22 mouse cellular contexts compared by ENCODE assay signal in the genomic region with DNA sequence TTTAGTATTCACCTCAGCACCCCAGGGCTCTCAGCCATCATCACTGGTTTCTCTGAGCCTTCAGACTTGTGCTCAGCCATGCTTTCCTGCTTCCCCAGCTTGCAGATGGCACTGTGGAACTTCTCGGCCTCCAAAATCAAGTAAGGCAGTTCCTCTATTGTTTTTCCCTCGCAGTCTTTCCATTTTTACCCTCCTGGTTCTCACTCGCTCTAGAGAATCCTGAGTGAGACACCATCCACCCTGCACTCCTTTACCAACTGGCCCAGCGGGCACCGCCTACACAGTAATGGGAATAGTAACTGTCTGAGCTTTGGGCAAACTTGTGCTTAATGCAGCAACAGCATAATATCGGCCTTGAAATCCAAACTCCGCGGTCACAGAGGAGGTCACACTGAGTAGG. TPM values are rescaled to one million over a fixed set of nuclear protein-coding genes. Genes with fewer than 3 reads are reported as not detected.
DNase-seq lines count a peak whose midpoint lies in the region; ATAC-seq and TF ChIP-seq lines count a peak whose summit lies in the region.
"Had no signal": no experiment of that assay in that cellular context is flagged by ENCODE, and none has a peak within 500 bp of the region (broad histone marks: within the 10 kb centered on the region; RNA-seq: fewer than 3 reads in every experiment).

No protein-coding gene starts in this region.

- TF ChIP-seq CTCF in layer of hippocampus, adult 2 months (conservative IDR thresholded peaks at IDR 0.05), result no peak
- no peak for TF ChIP-seq CTCF in cortical plate, adult 2 months (IDR thresholded peaks at IDR 0.05; ENCODE audit: extremely low read depth, insufficient read depth, low read length)
- no peak for TF ChIP-seq CTCF in midbrain, postnatal 0 days (IDR thresholded peaks at IDR 0.05)

- H3K27ac ChIP-seq in layer of hippocampus, adult 2 months, result 0 out of 2 replicates have a peak overlapping the region, but pooled peaks have one; percentile 8
- H3K27ac ChIP-seq in cortical plate, adult 2 months (ENCODE audit: insufficient read depth, low read length), result 0 out of 2 replicates have a peak overlapping the region, but pooled peaks have one; percentile 29
- no peak overlapping the region for H3K27ac ChIP-seq in midbrain, postnatal 0 days (ENCODE audit: low read depth, low read length)
- H3K27ac ChIP-seq: forebrain, embryonic 10.5 days; forebrain, embryonic 13.5 days; gastrocnemius, adult 2 months; hindbrain, embryonic 12.5 days; hindbrain, embryonic 15.5 days had no signal

- no peak overlapping the region for H3K4me3 ChIP-seq in layer of hippocampus, adult 2 months
- H3K4me3 ChIP-seq in cortical plate, adult 2 months (ENCODE audit: insufficient read depth, low read length), result no peak overlapping the region
- no peak overlapping the region for H3K4me3 ChIP-seq in midbrain, postnatal 0 days (ENCODE audit: low read depth, low read length)
- H3K4me3 ChIP-seq: forebrain, embryonic 10.5 days; forebrain, embryonic 13.5 days; gastrocnemius, adult 2 months; hindbrain, embryonic 12.5 days; hindbrain, embryonic 15.5 days had no signal

- ATAC-seq in midbrain, postnatal 0 days (ENCODE audit: low FRiP score), result no peak
- ATAC-seq: CD4-positive, CD25-positive, alpha-beta regulatory T cell, adult 4 months; forebrain, embryonic 13.5 days; forebrain, embryonic 16.5 days; intestine, postnatal 0 days had no signal

- no peak overlapping the region for H3K9ac ChIP-seq in midbrain, postnatal 0 days (replicated peaks; ENCODE audit: low read length, poor library complexity, severe bottlenecking)
- H3K9ac ChIP-seq: forebrain, embryonic 13.5 days; hindbrain, embryonic 12.5 days; hindbrain, embryonic 15.5 days had no signal

- peaks cover 7% of the 10 kb centered on the region for H3K4me1 ChIP-seq in cortical plate, adult 2 months (ENCODE audit: control insufficient read depth, insufficient read depth, low read length)
- no peaks in the 10 kb centered on the region for H3K4me1 ChIP-seq in midbrain, postnatal 0 days (ENCODE audit: insufficient read depth, low read length)
- H3K4me1 ChIP-seq: hindbrain, embryonic 12.5 days; hindbrain, embryonic 15.5 days had no signal

- no peaks in the 10 kb centered on the region for H3K27me3 ChIP-seq in midbrain, postnatal 0 days (ENCODE audit: insufficient read depth, low read length)
- H3K27me3 ChIP-seq: forebrain, embryonic 13.5 days; hindbrain, embryonic 12.5 days; hindbrain, embryonic 15.5 days had no signal

- no peaks in the 10 kb centered on the region for H3K9me3 ChIP-seq in midbrain, postnatal 0 days (ENCODE audit: low read length)
- H3K9me3 ChIP-seq: forebrain, embryonic 10.5 days; forebrain, embryonic 13.5 days; hindbrain, embryonic 12.5 days; hindbrain, embryonic 15.5 days had no signal

- H3K36me3 ChIP-seq in midbrain, postnatal 0 days (ENCODE audit: insufficient read depth, low read length), result no peaks in the 10 kb centered on the region; the same call in 1 of the 2 replicates

- no peak overlapping the region for H3K4me2 ChIP-seq in midbrain, postnatal 0 days (ENCODE audit: low read depth, low read length, poor library complexity, severe bottlenecking)
- H3K4me2 ChIP-seq: forebrain, embryonic 13.5 days; heart, embryonic 11.5 days; hindbrain, embryonic 12.5 days; hindbrain, embryonic 15.5 days had no signal

- peak; percentile 40 to 45 for DNase-seq in adrenal gland, postnatal 36 days
- no peak for DNase-seq in adrenal gland, postnatal 25 days
- no peak for DNase-seq in layer of hippocampus, adult 2 months (ENCODE audit: low spot score in 2 of 2)
- DNase-seq in layer of hippocampus, postnatal 36 days, result no peak
- DNase-seq in telencephalon, adult 2 months (ENCODE audit: low read depth, low spot score), result peak; percentile 42
- no peak for DNase-seq in midbrain, postnatal 0 days (ENCODE audit: low spot score)
- DNase-seq: adrenal gland, postnatal 10 days; cerebellum, adult 11-12 months; cerebellum, adult 8-10 months; cerebellum, postnatal 10 days; cerebellum, postnatal 36 days; gastrocnemius, adult 2 months; gastrocnemius, postnatal 14 days had no signal

- no peak for TF ChIP-seq POLR2A in cortical plate, adult 2 months (IDR thresholded peaks at IDR 0.05; ENCODE audit: extremely low read depth, insufficient read depth, low read length)

- WGBS in midbrain, postnatal 0 days, result 94% methylated on average over 8 of the region's 8 CpGs

RNA-seq across cellular contexts. Expression of a gene that starts 47.2 kb away (rescaled TPM):
- 10 to 100 TPM in 1 of 2 experiments, 1 to 10 TPM in 1; 7.9 to 10.6 TPM for total RNA-seq in adrenal gland, postnatal 36 days (2021)
- total RNA-seq in adrenal gland, postnatal 25 days (2021), result 6.2 and 8.3 TPM in 2 replicates
- 1 to 10 TPM; 1.8 to 2.4 TPM for total RNA-seq in layer of hippocampus, adult 2 months (2021)
- total RNA-seq in layer of hippocampus, postnatal 36 days (2021), result 1 to 10 TPM; 1.1 to 2.5 TPM
- 0.98 and 3.5 TPM in 2 replicates for polyA plus RNA-seq in cortical plate, adult 2 months (2012; rRNA removed)
- 3.2 TPM in 2 replicates for total RNA-seq in midbrain, postnatal 0 days (2014; rRNA removed)
- 4.9 and 5.1 TPM in 2 replicates for polyA plus RNA-seq in midbrain, postnatal 0 days (2015; fragmentation: Nextera tagmentation; extraction: Ambion mirVana)

Comparison
In these comparisons a context has a peak if more than half of its experiments do, and no peak if none do; other contexts are left out.
1. DNase-seq: peak in adrenal gland, postnatal 36 days (2 of 2) and telencephalon, adult 2 months (single experiment); none in adrenal gland, postnatal 25 days (single experiment), layer of hippocampus, adult 2 months (0 of 2), layer of hippocampus, postnatal 36 days (0 of 2) and midbrain, postnatal 0 days (single experiment).